ENCODE assay signal across 25 mouse cellular contexts in genomic region chr12:92233650-92234408, GRCm38 (mm10).
DNase-seq lines count a peak whose midpoint lies in the region; ATAC-seq and TF ChIP-seq lines count a peak whose summit lies in the region.
"Had no signal": no experiment of that assay in that cellular context is flagged by ENCODE, and none has a peak within 500 bp of the region (broad histone marks: within the 10 kb centered on the region; RNA-seq: fewer than 3 reads in every experiment).

No protein-coding gene starts in this region.

- no peaks in the 10 kb centered on the region for H3K9me3 ChIP-seq in kidney, embryonic 15.5 days (replicated peaks)
- no peaks in the 10 kb centered on the region for H3K9me3 ChIP-seq in kidney, postnatal 0 days (replicated peaks; ENCODE audit: low read length)
- H3K9me3 ChIP-seq: embryonic facial prominence, embryonic 12.5 days; embryonic facial prominence, embryonic 15.5 days; G1E; hindbrain, embryonic 12.5 days; hindbrain, embryonic 15.5 days had no signal

- no peaks in the 10 kb centered on the region for H3K36me3 ChIP-seq in kidney, adult 2 months (ENCODE audit: control insufficient read depth, insufficient read depth, low read length)
- no peaks in the 10 kb centered on the region for H3K36me3 ChIP-seq in kidney, embryonic 15.5 days
- H3K36me3 ChIP-seq in kidney, postnatal 0 days (ENCODE audit: insufficient read depth, low read length) = no peaks in the 10 kb centered on the region
- H3K36me3 ChIP-seq: embryonic facial prominence, embryonic 12.5 days; embryonic facial prominence, embryonic 15.5 days; G1E; hindbrain, embryonic 12.5 days; hindbrain, embryonic 15.5 days had no signal

- H3K4me2 ChIP-seq in kidney, embryonic 15.5 days = no peak overlapping the region
- no peak overlapping the region for H3K4me2 ChIP-seq in kidney, postnatal 0 days (ENCODE audit: low read length)
- H3K4me2 ChIP-seq: embryonic facial prominence, embryonic 12.5 days; embryonic facial prominence, embryonic 15.5 days; heart, embryonic 11.5 days; hindbrain, embryonic 12.5 days; hindbrain, embryonic 15.5 days had no signal

- no peaks in the 10 kb centered on the region; the same call in 1 of the 2 replicates for H3K27me3 ChIP-seq in kidney, adult 2 months (replicated peaks; ENCODE audit: control insufficient read depth, insufficient read depth, low read length)
- H3K27me3 ChIP-seq in kidney, embryonic 15.5 days = no peaks in the 10 kb centered on the region
- no peaks in the 10 kb centered on the region for H3K27me3 ChIP-seq in kidney, postnatal 0 days (ENCODE audit: insufficient read depth, low read length)
- H3K27me3 ChIP-seq: CH12.LX; embryonic facial prominence, embryonic 12.5 days; embryonic facial prominence, embryonic 15.5 days; hindbrain, embryonic 12.5 days; hindbrain, embryonic 15.5 days had no signal

- WGBS in kidney, adult 2 months = 47% methylated on average over 3 of the region's 3 CpGs
- WGBS in kidney, embryonic 15.5 days = 65% methylated on average over 3 of the region's 3 CpGs
- 50% methylated on average over 3 of the region's 3 CpGs for WGBS in kidney, postnatal 0 days

- no peaks in the 10 kb centered on the region; the same call in 1 of the 2 replicates for H3K4me1 ChIP-seq in kidney, adult 2 months (ENCODE audit: control insufficient read depth, insufficient read depth, low read length)
- no peaks in the 10 kb centered on the region for H3K4me1 ChIP-seq in kidney, embryonic 15.5 days
- no peaks in the 10 kb centered on the region for H3K4me1 ChIP-seq in kidney, postnatal 0 days (replicated peaks; ENCODE audit: insufficient read depth, low read length)
- H3K4me1 ChIP-seq: embryonic facial prominence, embryonic 12.5 days; embryonic facial prominence, embryonic 15.5 days; hindbrain, embryonic 12.5 days; hindbrain, embryonic 15.5 days had no signal

- no peak for TF ChIP-seq CTCF in kidney, adult 2 months (conservative IDR thresholded peaks at IDR 0.05; ENCODE audit: insufficient read depth, insufficient read length, low read depth, low read length)
- no peak for TF ChIP-seq CTCF in kidney, postnatal 0 days (IDR thresholded peaks at IDR 0.05; ENCODE audit: low read depth)

- no peak overlapping the region for H3K27ac ChIP-seq in kidney, adult 2 months (ENCODE audit: insufficient read depth, low read depth, low read length)
- H3K27ac ChIP-seq in kidney, embryonic 15.5 days = no peak overlapping the region
- H3K27ac ChIP-seq in kidney, postnatal 0 days = no peak overlapping the region
- H3K27ac ChIP-seq: embryonic facial prominence, embryonic 12.5 days; embryonic facial prominence, embryonic 15.5 days; gastrocnemius, adult 2 months; hindbrain, embryonic 12.5 days; hindbrain, embryonic 15.5 days had no signal

- no peak for TF ChIP-seq POLR2A in kidney, adult 2 months (IDR thresholded peaks at IDR 0.05; ENCODE audit: low read depth, low read length)

- peak; percentile 75 for ATAC-seq in kidney, embryonic 15.5 days (replicated peaks; ENCODE audit: low FRiP score)
- no peak; the same call in 1 of the 2 replicates for ATAC-seq in kidney, postnatal 0 days (replicated peaks; ENCODE audit: low FRiP score, low read depth)
- ATAC-seq: forebrain, embryonic 14.5 days; forebrain, postnatal 0 days; Patski had no signal

- H3K4me3 ChIP-seq in kidney, adult 2 months (ENCODE audit: insufficient read depth, low read depth, low read length) = no peak overlapping the region
- H3K4me3 ChIP-seq in kidney, embryonic 15.5 days (replicated peaks) = no peak overlapping the region
- H3K4me3 ChIP-seq in kidney, postnatal 0 days (replicated peaks; ENCODE audit: low read depth, low read length) = no peak overlapping the region
- H3K4me3 ChIP-seq: embryonic facial prominence, embryonic 12.5 days; embryonic facial prominence, embryonic 15.5 days; gastrocnemius, adult 2 months; hindbrain, embryonic 12.5 days; hindbrain, embryonic 15.5 days had no signal

- H3K9ac ChIP-seq in kidney, embryonic 15.5 days = no peak overlapping the region
- no peak overlapping the region for H3K9ac ChIP-seq in kidney, postnatal 0 days (ENCODE audit: low read depth, low read length)
- H3K9ac ChIP-seq: embryonic facial prominence, embryonic 12.5 days; embryonic facial prominence, embryonic 15.5 days; forebrain, postnatal 0 days; hindbrain, embryonic 12.5 days; hindbrain, embryonic 15.5 days had no signal

- DNase-seq in kidney, adult 2 months = peak; percentile 42
- DNase-seq in kidney, postnatal 10 days = no peak
- DNase-seq in kidney, postnatal 25 days = no peak
- peak; percentile 11 for DNase-seq in kidney, postnatal 0 days (ENCODE audit: low spot score)
- no peak for DNase-seq in layer of hippocampus, adult 9-11 months
- DNase-seq: adrenal gland, postnatal 10 days; B cell, adult 2 months; cerebellum, adult 11 months; cerebellum, adult 2 months; cerebellum, adult 9-11 months; cerebellum, postnatal 25 days; forebrain, postnatal 0 days; gastrocnemius, adult 2 months; gastrocnemius, postnatal 14 days; heart, adult 11 months had no signal

Comparison
In these comparisons a context has a peak if more than half of its experiments do, and no peak if none do; other contexts are left out.
1. DNase-seq: peak in kidney, adult 2 months (single experiment) and kidney, postnatal 0 days (single experiment); none in kidney, postnatal 10 days (single experiment), kidney, postnatal 25 days (0 of 2) and layer of hippocampus, adult 9-11 months (single experiment).